Mouse (Mus musculus) embryonic facial prominence, embryonic 12.5 days (tissue): Measurements from ENCODE around the gene Gm7714. TPM values are rescaled to one million over a fixed set of nuclear protein-coding genes. Genes with fewer than 3 reads are reported as not detected.
"Not testable (repeated sequence)": the region's sequence is repeated elsewhere in the genome, so short reads cannot be mapped to it uniquely, and the experiment has no call there.

ENCODE experiments used
- ATAC-seq: fragments of 200-750 bp; cut with Nextera tagmentation; 2 replicates; pipeline ENCODE4 v1.8.0; 2017; ENCODE audit not compliant: insufficient number of reproducible peaks, insufficient read depth, low FRiP score, low TSS enrichment
- H3K27ac ChIP-seq: fragments of 300-500 bp; sonication (generic); 2 replicates; pipeline ENCODE4 v1.5.1; 2016; ENCODE audit warnings: mild to moderate bottlenecking
- H3K27me3 ChIP-seq: fragments of 300-500 bp; sonication (generic); 2 replicates; pipeline ENCODE4 v1.6.1; 2016; ENCODE audit warnings: mild to moderate bottlenecking, moderate library complexity
- H3K36me3 ChIP-seq: fragments of 300-500 bp; sonication (generic); 2 replicates; pipeline ENCODE4 v1.6.1; 2016; ENCODE audit warnings: mild to moderate bottlenecking
- H3K4me1 ChIP-seq: fragments of 300-500 bp; sonication (generic); 2 replicates; pipeline ENCODE4 v1.6.1; 2016
- H3K4me2 ChIP-seq: fragments of 300-500 bp; sonication (generic); replicated peaks from 2 replicates; pipeline ENCODE4 v1.6.1; 2016; ENCODE audit warnings: mild to moderate bottlenecking, moderate library complexity
- H3K4me3 ChIP-seq: fragments of 300-500 bp; sonication (generic); 2 replicates; pipeline ENCODE4 v1.5.1; 2016; ENCODE audit warnings: mild to moderate bottlenecking
- H3K9ac ChIP-seq: fragments of 300-500 bp; sonication (generic); 2 replicates; pipeline ENCODE4 v1.6.1; 2016; ENCODE audit warnings: mild to moderate bottlenecking, moderate library complexity
- H3K9me3 ChIP-seq: fragments of 300-500 bp; sonication (generic); 2 replicates; pipeline ENCODE4 v1.6.1; 2016; ENCODE audit warnings: mild to moderate bottlenecking, moderate library complexity
- WGBS: fragments of 180-500 bp; shearing (Covaris S2); methylation state at CpG from one replicate; pipeline ENCODE4 v1.1.7; 2016; 5-methylcytosine and 5-hydroxymethylcytosine counted together
- polyA plus RNA-seq: library from polyadenylated mRNA; unstranded; fragments of >200 nt; fragmentation: Nextera tagmentation; extraction: Ambion mirVana; gene quantifications from 2 replicates; pipeline ENCODE4 v1.2.1, GENCODE M21; 2016

Gene Gm7714
- polyA plus RNA-seq, result not detected in 2 replicates

DNA sequence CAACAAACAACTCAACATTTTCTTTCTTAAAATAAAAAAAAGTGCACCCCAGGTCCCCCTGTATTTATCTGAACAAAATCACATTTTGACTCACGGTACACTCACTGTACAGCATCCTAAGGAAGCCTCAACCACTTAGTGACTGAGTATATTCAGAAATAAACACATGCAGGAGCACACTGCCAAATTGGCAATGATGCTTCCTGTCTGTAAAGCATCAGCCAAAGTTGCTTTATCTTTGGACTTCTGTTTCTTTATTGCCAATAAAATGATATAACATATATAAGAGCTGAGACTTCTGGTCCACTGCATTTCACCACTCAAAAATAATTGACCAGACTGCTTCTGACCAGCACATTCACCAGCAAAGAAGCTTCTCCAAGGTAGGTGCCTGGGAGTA, at the start of gene Gm7714:
Gene Gm7714, plus strand, starts transcription at position 301 of the 400 bp plus-strand sequence.
- no peak for ATAC-seq
- Histone ChIP-seq H3K4me2 (no peak within 1 kb of the TSS), H3K4me3 (no peak within 1 kb of the TSS), H3K27me3 (no peaks in the 10 kb centered on the region), H3K36me3 (no peaks in the 10 kb centered on the region), H3K9me3 (no peaks in the 10 kb centered on the region), H3K27ac (no peak within 1 kb of the TSS), H3K9ac (no peak within 1 kb of the TSS), H3K4me1 (no peaks in the 10 kb centered on the region)
- WGBS, result 84% methylated on average over 1 of the region's 1 CpGs

DNA sequence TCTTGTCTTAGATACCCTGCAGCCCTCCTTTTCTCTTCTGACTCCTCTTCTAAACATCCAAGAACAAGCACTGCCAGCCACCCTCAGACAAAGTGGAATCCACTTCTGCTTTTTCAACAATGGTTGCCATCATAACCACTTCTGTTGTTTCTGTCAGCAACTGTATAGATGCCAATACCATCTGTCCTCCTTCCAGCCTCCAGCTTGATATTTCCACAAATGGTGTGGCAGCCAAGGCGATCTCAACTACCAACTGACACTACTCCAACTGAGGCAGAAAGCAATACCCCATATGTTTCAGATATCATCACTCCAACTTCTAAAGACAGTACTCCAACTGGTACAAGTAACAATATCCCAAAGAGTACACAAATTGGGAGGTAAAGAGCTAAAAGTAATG, 12.2 kb upstream of the Gm7714 start:
- no peak overlapping the region for H3K27ac ChIP-seq
- no peak overlapping the region for H3K9ac ChIP-seq
- no peak overlapping the region for H3K4me3 ChIP-seq
- H3K27me3 ChIP-seq, result no peaks in the 10 kb centered on the region
- no peak for ATAC-seq
- H3K4me1 ChIP-seq, result no peaks in the 10 kb centered on the region
- H3K36me3 ChIP-seq, result no peaks in the 10 kb centered on the region
- H3K4me2 ChIP-seq, result no peak overlapping the region
- 85% methylated on average over 1 of the region's 1 CpGs for WGBS
- H3K9me3 ChIP-seq, result no peaks in the 10 kb centered on the region

DNA sequence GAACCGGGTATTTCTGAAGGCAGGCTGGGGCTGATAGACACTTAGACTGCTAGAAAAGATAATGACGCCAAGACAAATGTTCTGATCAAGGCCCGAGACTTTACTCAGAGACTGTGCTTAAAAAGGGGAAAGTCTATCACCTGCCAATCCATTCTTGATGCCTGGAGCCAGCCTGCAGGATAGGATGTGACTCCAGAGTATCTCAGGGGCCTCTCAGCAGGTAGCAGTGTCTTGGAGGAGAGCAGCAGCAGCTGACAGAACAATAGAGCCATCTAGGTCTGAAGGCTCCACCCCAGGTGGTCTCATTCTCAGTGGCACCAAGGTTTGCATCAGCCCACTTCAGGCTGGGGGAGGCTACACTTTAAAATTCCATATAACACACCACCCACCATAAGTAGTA, 42.6 kb downstream of the Gm7714 start:
- H3K27ac ChIP-seq, H3K36me3 ChIP-seq, H3K27me3 ChIP-seq, ATAC-seq, H3K4me2 ChIP-seq, H3K4me1 ChIP-seq, H3K4me3 ChIP-seq, H3K9me3 ChIP-seq, H3K9ac ChIP-seq: not testable (repeated sequence)
- 64% methylated on average over 3 of the region's 3 CpGs for WGBS

DNA sequence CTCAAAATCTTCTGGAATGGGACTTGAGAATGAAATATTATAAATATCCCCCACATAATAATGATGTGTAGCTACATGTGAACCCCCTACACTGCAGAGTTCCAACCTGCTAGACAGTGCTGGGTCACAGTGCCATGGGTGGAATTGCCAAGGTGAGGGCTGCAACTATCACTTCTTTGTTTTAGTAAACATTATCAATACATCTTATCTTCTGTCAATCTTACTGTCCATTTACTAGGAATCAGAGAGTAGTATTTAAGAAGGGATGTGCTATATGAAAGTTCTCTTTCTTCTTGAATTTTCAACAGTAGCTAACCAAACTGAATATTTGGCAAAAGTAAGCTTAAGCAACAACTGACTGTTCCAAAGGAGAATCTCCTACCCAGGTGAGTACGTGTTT, 48.3 kb downstream of the Gm7714 start, which contains the start of gene Prol1:
Gene Prol1, plus strand, starts transcription at position 301 of the 400 bp plus-strand sequence.
- H3K36me3 ChIP-seq, result no peaks in the 10 kb centered on the region
- ATAC-seq, result no peak
- no peaks in the 10 kb centered on the region for H3K4me1 ChIP-seq
- no peak within 1 kb of the TSS for H3K27ac ChIP-seq
- no peaks in the 10 kb centered on the region for H3K9me3 ChIP-seq
- H3K4me3 ChIP-seq, result no peak within 1 kb of the TSS
- no peak within 1 kb of the TSS for H3K9ac ChIP-seq
- WGBS, result 93% methylated on average over 1 of the region's 1 CpGs
- no peak within 1 kb of the TSS for H3K4me2 ChIP-seq
- H3K27me3 ChIP-seq, result no peaks in the 10 kb centered on the region

Other genes starting within 250 kb of the Gm7714 start
- gene Smr2, start 182.4 kb upstream of the Gm7714 start, polyA plus RNA-seq, result not detected in 2 replicates
- not detected in 2 replicates for gene Gm11116, start 157.4 kb upstream of the Gm7714 start, polyA plus RNA-seq
- not detected in 2 replicates for gene Gm11115, start 114.8 kb upstream of the Gm7714 start, polyA plus RNA-seq
- gene Prol1, start 48.4 kb downstream of the Gm7714 start, polyA plus RNA-seq, result not detected in 2 replicates
- 0.23 TPM in 1 of 2 replicates, not detected in the other for gene Amtn, start 107.2 kb downstream of the Gm7714 start, polyA plus RNA-seq
- 0.90 and 1.4 TPM in 2 replicates for gene Ambn, start 187.1 kb downstream of the Gm7714 start, polyA plus RNA-seq
- gene Enam, start 219.1 kb downstream of the Gm7714 start, polyA plus RNA-seq, result 0.04 TPM in 1 of 2 replicates, not detected in the other